Mouse (Mus musculus) liver, adult 2 months (tissue): ENCODE measurements around the gene Naa38.
A peak's percentile ranks its signal among the peaks of the same experiment; 100 is the strongest.

Source experiments
- CTCF ChIP-seq: fragments of 200-500 bp; IDR thresholded peaks from 2 replicates; pipeline ENCODE4 v1.5.1; 2011; ENCODE audit warnings: low read depth, low read length, control low read depth
- POLR2A ChIP-seq: fragments of 200-500 bp; IDR thresholded peaks from 2 replicates; pipeline ENCODE4 v1.6.1; 2011; ENCODE audit warnings: low read length, control low read depth; ENCODE audit not compliant: insufficient read depth; ENCODE audit errors: extremely low read depth

- peak; percentile 79; the same call in 1 of the 2 replicates for TF ChIP-seq POLR2A
- TF ChIP-seq CTCF: peak; percentile 12; the same call in 1 of the 2 replicates
These were observed 23.5 kb downstream of the Naa38 start for GRCm38 (mm10) chr11:69418481-69419442.
